Mouse (Mus musculus) frontal cortex, postnatal 25 days (tissue): ENCODE data around the gene Epha5.

Experiments
- DNase-seq, 2 experiments: peaks; one replicate each; pipeline ENCODE4 v3.0.0; 2022; ENCODE audit warnings: low spot score in 2 of 2

The Epha5 gene

DNA sequence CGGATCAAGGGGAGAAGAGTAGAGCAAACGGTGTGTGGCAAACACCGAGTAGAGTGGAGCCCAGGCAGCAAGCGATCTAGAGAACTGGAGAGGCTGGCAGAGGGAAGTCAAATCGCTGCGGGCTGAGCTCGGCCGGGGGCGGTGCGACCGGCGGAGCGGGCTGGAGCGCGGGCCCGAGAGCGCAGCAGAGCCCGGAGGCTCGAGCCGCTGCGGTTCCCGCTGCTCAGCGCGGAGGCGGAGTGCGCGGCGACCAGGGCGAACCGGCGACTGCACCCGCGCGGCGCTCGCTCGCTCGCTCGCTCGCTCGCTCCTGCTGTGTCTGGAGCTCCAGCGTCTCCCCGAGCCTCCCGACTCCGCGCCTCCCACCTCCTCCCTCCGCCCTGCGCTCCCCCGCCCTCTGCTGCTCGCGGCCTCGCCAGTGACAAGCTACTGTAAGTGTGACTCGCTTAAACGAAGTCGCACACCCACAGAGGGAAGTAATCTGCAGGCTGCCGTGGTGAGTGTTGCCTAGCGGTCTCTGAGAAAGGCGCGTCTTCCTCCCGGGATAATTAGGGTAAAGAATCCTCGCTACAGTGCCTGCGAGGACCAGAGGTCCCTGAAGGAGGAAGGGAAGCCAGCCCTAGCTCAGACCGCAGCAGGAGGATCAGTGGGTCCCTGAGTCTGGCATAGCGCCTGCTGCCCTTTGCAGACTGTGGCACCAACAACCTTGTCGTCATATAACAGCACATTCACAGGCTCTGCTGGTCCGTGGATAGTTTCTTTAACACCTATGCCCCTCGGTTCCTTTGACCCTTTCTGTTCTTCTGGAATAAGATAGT, at the start of gene Epha5:
Gene Epha5, minus strand, starts transcription at position 321 of the 818 bp plus-strand sequence.
- DNase-seq: peak; percentile 48 to 73

DNA sequence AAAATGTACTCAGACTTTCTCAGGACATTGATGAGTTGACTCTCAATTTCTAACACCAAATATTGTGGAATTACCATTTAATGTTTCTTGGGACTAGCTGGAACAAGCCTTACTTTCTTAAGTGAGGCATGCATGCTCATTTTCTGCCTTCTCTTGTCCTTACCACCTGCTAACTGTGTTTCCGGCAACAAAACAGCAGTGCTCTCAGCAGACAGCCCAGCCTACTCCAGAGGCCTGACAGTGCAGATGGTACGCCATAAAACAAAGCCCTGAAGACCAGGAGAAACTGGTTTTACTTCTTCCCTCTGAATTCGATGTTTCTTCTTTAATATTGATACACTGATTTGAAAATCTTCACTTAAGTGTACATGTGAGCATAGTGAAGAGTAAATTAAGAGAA, 39.0 kb upstream of the Epha5 start:
- no peak for DNase-seq

- no peak for DNase-seq
These were observed 37.5 kb upstream of the Epha5 start for GRCm38 (mm10) chr5:84454641-84455040.

DNA sequence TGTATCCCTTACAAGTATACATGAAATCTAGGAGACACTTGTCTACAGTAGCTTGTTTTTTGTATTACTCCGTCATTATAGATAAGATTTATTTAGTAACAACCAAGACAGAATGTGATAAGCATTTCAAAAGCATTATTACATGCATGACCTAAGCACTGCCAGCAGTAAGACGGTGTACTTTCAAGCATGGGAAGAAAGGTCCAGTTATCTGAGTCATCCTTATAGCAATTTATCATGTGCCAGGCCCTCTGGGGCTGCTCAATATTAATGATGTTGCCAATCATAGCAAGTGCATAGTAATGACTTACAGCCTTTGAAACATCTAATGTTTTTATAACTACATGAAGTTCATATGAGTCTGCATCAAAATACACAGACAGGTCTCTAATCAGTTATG, 36.7 kb upstream of the Epha5 start:
- no peak for DNase-seq

- DNase-seq: no peak
These were observed 23.1 kb upstream of the Epha5 start for GRCm38 (mm10) chr5:84440232-84440631.

- DNase-seq: peak; percentile 22 to 24
These were observed 991 bp downstream of the Epha5 start for GRCm38 (mm10) chr5:84415961-84416821.

DNA sequence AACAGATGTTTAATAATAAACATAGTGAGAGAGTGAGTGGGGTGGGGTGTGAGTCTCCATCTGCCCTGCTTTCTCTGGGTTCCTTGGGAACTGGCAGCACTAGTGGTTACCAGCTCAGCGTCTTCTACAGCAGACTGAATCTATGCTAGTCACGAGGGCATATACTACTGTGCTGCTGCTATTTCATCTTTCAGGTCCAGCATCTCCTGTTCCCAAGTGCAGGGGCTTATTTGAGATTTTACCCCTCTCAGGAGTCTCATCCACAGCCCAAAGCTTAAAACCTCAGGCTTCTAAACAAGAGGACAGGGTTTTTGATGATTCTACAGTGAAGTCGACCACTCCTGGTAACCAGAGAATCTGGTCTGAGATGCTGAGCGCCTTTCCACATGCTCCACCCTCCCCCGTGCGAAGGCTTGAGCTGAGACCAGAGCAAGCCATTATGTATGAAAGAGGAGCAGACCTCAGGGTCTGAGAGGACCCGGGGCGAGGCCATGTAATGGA, 2.2 kb downstream of the Epha5 start:
- peak; percentile 28 to 40 for DNase-seq

DNA sequence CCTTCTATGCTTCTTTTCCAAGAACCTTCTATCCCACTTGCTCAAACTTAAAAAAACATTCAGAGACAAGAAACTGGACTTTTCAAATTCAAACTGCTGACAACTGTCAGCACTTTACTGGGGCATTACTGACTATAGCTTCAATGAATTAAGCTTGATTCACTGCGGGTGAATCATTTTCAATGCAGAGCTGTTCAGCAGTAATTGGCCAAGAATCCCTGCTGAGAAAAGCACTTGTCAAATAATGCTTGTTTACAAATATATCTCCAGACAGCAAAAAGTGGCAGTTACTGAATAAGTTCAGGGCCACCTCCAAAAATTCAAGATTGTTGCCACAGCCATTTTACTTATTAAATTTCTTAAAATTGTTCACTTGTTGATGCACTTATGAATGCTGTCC, 4.2 kb downstream of the Epha5 start:
- DNase-seq: no peak

DNA sequence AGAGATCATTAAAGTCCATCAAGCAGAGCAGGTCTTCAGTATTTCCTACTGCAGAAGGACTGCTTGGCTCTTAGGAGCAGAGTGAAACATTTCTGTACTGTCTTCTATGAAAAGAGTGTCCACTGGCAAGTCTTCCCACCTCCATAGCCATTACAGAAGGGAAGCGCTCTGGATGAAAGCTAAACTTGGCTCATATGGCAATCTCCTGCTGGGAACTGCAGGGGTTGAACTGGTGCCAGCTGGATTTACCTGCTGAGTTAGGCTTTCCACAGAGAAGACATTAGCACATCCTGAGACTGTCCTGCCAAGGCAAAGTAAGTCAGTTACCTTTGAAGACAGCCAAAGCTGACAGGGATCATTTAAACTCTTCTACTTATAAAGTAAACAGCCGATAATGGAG, 8.8 kb downstream of the Epha5 start:
- no peak for DNase-seq

DNA sequence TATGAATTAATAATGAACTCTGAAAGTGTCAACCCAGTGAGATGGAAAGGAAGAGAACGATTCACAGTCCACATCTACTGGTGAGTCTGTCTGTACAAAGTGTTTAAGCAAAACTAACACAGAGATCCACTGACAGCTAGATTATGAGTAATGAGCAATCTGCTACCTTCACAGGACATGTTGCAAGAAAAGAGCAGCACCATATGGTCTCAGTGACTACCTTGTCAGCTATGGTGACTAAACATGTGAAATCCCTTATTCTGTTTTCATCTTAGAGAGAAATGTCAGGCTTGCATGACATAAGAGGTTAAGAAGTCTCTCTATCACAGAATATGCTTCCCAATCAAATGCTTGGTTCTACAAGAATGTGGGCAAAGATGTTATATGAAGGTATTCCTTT, 20.1 kb downstream of the Epha5 start:
- no peak for DNase-seq

DNA sequence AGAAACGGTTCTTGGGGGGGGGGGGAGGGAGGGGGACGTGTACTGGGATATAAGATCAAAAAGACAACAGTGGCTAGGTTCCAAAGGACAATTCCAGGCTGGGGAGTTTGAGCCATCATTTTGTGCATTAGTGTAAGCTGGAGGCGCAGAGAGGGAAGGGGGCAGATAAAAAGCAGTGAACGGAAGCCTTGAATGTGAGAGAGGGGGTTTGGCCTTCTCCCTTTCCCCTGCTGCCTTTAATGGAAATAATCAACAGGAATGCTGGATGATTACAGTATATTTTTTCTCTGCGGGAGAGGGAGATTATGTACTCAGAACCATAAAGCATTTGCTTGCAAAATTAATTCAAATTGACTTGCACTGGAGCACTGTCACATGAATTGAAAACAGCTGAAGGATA, 51.8 kb downstream of the Epha5 start:
- DNase-seq: no peak

GRCm38 (mm10) chr5:84359430-84359829, 57.8 kb downstream of the Epha5 start:
- DNase-seq: no peak

- no peak for DNase-seq
These were observed 64.1 kb downstream of the Epha5 start for GRCm38 (mm10) chr5:84353069-84353468.

- no peak for DNase-seq
These were observed 70.3 kb downstream of the Epha5 start for GRCm38 (mm10) chr5:84346728-84347499.

GRCm38 (mm10) chr5:84335834-84336465, 81.2 kb downstream of the Epha5 start:
- DNase-seq: no peak

GRCm38 (mm10) chr5:84334481-84334880, 82.7 kb downstream of the Epha5 start:
- DNase-seq: no peak

- no peak for DNase-seq
These were observed 85.6 kb downstream of the Epha5 start for GRCm38 (mm10) chr5:84331631-84332030.

GRCm38 (mm10) chr5:84320553-84320952, 96.6 kb downstream of the Epha5 start:
- DNase-seq: no peak

DNA sequence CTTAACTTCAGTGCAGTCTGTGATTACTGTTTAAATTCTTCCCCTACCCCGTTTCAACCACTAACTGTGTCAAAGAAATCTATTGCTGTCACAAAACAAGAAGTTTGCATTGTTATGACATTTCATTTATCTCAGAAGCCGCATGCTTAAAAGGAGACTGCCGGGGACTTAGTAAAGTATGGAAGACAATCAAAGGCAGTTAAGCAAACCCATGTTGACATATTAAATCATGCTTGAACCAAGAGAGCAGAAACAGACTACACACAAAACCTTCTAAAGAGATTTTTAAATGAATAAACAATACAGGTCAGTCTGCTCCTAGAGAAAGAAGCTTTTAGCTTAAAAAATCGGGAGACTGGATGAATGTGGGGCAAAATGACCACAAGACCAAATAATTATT, 97.0 kb downstream of the Epha5 start:
- no peak for DNase-seq

GRCm38 (mm10) chr5:84318814-84319340, 98.3 kb downstream of the Epha5 start:
- DNase-seq: no peak

DNA sequence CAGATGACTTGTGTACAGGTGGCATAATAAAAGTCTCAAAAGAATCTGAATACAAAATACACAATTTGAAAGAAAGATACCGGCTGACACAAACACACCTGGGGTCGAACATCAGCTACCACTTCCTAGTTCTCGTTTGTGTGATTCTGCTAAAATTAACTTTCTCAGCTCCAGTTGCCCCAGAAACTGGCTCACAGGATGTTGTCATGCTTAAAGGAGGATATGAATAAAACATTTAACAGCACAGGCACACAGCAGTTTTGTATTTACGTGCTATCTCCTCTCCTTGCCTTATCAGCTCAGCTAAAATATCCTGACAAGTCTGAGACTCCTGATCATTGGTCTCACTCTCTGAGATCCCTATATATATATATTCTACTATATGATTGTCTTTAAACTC, 99.3 kb downstream of the Epha5 start:
- DNase-seq: no peak
